Mouse (Mus musculus): ENCODE measurements at regions not wholly inside any gene's neighbourhood (a gene's known extent, or its start where the extent isn't known, plus 50 kb on each side); places are given as distances from the start of the nearest gene placed in this dataset.

DNA sequence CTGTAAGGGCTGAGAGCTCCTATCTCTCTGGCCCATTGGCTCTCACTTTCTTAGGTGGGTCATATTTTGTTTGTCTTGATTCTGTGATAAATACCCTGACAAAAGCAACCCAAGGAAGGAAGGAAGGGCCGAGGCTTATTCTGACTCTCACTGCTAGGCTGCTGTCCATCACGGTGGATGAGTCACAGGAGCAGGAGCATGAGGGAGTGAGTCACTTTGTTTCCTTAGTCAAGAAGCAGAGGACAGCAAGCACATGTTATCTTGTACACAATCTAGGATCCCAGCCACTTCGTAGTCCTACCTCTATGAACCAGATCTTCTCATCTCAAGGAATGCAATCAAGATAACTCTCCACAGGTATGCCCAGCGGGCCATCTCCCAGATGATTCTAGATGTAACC lies 69.9 kb downstream of the Atp6v1g3 start:
- no peak for DNase-seq (ENCODE audit: extremely low read depth, low read depth, low spot score)

DNA sequence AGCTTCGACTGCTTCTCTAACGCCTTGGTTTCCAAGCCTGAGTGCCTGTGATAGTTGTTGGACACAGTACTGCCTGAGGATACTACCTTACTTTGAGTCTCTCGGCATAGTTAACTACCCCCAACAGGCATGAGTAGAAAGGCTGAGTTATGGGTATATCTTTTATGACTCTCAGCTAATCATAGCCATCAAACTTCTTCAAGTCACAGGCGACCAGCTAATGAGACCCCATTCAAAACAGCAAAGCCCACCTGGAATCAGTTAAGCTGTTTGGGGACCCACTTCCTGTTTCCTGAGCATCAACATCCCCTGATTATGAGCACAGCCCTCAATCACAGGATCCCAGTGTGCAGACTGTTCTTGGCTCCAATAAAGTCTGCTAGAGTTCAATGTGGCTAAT lies 71.4 kb downstream of the Atp6v1g3 start:
- no peak for DNase-seq (ENCODE audit: extremely low read depth, low read depth, low spot score)

DNA sequence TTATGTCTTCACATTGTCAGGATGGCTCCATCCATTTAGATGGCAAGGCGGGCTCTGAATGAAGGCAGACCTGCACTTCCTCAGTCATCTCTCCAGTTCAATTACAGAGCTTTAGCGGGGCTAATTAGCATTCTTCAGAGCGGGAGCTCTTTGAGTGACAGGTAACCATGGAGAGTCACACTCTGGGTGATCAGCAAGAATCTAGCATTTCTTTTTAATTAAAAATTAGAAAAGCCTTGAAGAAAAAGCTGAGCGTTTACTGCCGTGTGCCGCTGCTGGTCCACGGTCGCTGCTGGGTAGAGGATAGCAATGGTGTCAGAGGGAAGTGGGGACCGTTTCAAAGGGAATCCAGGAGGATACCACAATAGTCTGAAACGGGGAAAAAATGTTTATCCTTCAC lies 72.5 kb downstream of the Atp6v1g3 start:
- DNase-seq (ENCODE audit: extremely low read depth, low read depth, low spot score), result no peak

DNA sequence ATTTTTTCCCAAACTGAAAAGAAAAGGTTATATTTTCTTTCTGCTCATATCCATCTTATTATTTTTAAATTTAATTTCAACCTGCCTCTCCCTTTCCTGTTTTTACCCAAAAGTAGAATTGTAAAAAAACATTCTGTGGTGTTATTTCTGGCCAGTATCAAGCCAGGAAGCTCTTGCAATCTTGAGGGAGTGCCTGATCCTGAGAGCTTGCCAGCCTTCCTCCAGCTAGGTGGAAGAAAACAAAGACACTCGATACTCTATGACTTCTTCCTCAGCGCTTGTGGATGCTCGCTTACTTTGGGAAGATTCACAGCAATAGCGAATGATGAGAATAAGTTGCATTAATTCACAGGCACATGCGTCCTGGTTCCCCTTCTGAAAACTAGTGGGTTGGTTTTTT lies 73.4 kb downstream of the Atp6v1g3 start:
- DNase-seq (ENCODE audit: extremely low read depth, low read depth, low spot score), result no peak

GRCm38 (mm10) chr1:138348447-138348846 lies 74.9 kb downstream of the Atp6v1g3 start:
- DNase-seq (ENCODE audit: extremely low read depth, low read depth, low spot score), result peak; percentile 5

DNA sequence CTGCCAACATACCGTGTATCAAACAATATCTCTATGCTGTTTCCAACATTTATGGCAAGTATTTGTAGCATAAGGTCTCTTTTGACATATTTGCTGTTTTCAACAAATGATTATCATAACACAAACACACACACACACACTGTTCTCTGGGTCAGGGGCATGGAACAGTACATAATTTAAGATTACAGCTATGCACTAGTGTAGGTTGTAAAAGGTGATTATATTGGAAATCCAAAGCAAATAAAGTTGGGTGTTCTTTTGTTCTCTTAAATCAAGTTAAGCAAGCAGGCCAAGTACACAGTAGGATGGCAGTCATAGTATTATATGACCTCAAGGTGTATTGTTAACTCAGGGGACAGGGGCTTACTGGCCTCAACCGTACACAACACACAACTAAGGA lies 75.6 kb downstream of the Atp6v1g3 start:
- no peak for DNase-seq (ENCODE audit: extremely low read depth, low read depth, low spot score)

- DNase-seq (ENCODE audit: extremely low read depth, low read depth, low spot score), result no peak
Observed at GRCm38 (mm10) chr1:138356407-138356806, 82.9 kb downstream of the Atp6v1g3 start.

DNA sequence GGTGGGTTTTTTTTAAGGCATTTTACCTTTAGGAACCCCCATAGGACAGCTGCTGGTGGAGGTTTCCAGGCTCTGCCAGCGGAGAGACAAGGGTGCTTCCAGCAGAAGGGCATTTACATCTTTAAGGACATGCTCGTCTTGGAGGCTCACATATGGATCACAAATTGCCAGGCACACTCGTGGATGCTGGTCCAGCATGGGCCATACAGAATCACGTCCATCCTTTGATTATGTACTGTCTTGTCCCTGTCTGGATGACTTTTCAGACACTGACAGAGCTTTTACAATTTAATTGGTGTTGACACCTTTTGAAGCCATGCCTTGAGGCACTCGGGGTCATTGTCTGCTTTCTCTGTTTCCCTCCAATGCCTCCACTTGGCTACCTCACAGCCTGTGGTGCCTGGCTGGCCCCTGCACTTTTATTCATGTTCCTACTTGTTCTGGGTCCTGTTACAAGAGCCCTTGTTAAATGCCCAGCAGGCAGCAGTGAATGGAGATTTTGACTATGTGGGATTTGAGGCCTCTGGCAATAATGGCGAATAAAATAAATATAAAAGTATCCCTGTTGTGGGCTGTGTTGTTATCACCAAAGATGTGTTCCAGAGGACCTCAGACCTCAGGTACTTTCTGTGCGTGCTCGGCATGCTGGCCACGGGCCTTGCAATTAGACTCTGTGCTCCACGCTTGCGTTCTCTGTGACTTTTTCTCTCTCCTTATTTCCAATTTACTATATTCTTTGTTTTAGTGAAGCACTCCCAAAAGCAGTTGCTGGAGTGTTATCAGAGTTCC lies 89.3 kb downstream of the Atp6v1g3 start:
- DNase-seq (ENCODE audit: extremely low read depth, low read depth, low spot score), result no peak

- no peak for DNase-seq (ENCODE audit: extremely low read depth, low read depth, low spot score)
Observed at GRCm38 (mm10) chr1:138369953-138370482, 96.5 kb downstream of the Atp6v1g3 start.

DNA sequence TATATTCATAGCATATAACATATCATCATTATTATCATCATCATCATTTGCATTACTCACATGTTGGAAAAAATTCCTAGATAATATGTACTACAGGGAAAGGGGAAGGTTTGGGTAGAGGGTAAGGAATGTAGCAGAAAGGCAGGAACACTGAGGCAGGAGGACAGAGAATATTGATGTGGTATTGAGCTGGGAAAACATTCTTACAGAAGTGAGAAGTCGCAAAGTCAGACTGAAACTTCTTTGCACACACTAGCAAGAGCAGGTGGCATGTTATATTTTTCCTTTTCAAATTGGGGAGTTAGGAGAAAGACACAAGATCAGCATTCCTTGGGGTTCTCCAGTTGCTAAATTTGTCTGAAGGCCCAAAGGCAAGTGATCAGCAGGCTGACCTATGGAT lies 97.9 kb downstream of the Atp6v1g3 start:
- no peak for DNase-seq (ENCODE audit: extremely low read depth, low read depth, low spot score)

- no peak for DNase-seq (ENCODE audit: extremely low read depth, low read depth, low spot score)
Observed at GRCm38 (mm10) chr1:138384146-138384545, 110.6 kb downstream of the Atp6v1g3 start.

- no peak for DNase-seq (ENCODE audit: extremely low read depth, low read depth, low spot score)
Observed at GRCm38 (mm10) chr1:138385156-138385841, 111.8 kb downstream of the Atp6v1g3 start.

- DNase-seq (ENCODE audit: extremely low read depth, low read depth, low spot score), result no peak
Observed at GRCm38 (mm10) chr1:138386001-138386400, 112.5 kb downstream of the Atp6v1g3 start.

DNA sequence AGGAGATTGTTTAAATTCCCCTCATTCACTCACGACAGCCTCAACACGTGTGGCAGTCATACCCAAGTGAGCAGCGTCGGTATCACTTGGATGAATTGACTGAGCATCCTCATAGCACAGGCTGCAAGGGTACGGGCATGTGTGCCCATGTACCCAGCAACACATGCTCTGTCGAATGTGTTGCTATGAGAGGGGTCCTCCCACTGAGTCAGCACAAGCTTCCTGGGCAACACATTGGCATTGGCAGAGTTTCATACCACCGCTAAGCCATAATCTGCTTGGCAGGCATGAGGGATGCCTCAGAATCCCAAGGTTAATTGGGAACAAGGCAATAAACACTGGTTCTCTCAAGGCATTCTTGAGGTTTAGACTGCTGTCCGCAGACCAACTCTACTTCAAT lies 115.1 kb downstream of the Atp6v1g3 start:
- no peak for DNase-seq (ENCODE audit: extremely low read depth, low read depth, low spot score)

DNA sequence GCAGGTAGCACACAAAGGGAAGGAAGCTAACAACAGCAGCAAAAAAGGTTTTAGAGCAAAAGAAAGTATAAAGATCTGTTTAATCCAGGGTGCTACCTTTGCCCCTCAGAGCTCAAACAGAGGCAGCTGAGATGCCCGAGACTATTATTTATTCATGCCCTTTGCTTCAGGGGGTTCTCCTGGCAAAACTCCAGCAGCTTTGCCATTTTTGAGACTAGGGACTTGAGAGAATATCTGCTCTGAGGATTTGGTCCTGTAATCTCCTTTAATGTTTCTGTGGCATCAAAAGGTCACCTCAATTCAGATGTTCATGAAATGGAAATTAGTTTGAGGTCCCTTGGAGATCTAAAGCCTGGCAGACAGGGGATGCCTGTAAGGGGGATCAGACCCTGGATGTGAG lies 116.1 kb downstream of the Atp6v1g3 start:
- no peak for DNase-seq (ENCODE audit: extremely low read depth, low read depth, low spot score)

DNA sequence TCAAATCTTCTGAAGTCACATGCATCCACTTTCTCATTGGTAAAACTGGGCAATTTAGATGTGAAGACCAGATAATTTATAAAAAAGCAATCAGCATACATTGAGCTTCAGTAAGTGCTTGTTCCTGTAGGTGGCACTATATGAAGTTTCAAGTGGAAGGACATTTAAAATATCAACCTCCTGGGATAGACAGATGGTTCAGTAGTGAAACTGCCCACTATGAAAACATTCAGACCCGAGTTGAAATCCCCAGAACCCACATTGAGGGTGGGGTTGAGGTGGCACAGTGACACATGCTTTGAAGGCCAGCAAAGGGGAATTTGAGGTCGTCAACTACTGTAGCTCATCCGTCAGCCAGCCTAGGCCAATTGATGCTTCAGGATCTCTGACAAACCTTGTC lies 145.1 kb downstream of the Atp6v1g3 start:
- DNase-seq (ENCODE audit: extremely low read depth, low read depth, low spot score), result no peak

- DNase-seq (ENCODE audit: extremely low read depth, low read depth, low spot score), result no peak
Observed at GRCm38 (mm10) chr1:138427416-138427815, 153.9 kb downstream of the Atp6v1g3 start.

Data from fat pad, adult 2 months (tissue).